In genomic region chr9:7994275-7994674, GRCm38 (mm10) we compare ENCODE assay signal across 19 mouse cellular contexts. TPM values are rescaled to one million over a fixed set of nuclear protein-coding genes. Genes with fewer than 3 reads are reported as not detected.
DNase-seq lines count a peak whose midpoint lies in the region; ATAC-seq lines count a peak whose summit lies in the region.
"Had no signal": no experiment of that assay in that cellular context is flagged by ENCODE, and none has a peak within 500 bp of the region (broad histone marks: within the 10 kb centered on the region; RNA-seq: fewer than 3 reads in every experiment).

No protein-coding gene starts in this region.

- H3K4me2 ChIP-seq in forebrain, embryonic 11.5 days (ENCODE audit: low read depth, low read length, severe bottlenecking): no peak overlapping the region
- H3K4me2 ChIP-seq in forebrain, embryonic 15.5 days (replicated peaks): no peak overlapping the region
- H3K4me2 ChIP-seq in hindbrain, embryonic 13.5 days: no peak overlapping the region
- H3K4me2 ChIP-seq in hindbrain, embryonic 12.5 days (replicated peaks): no peak overlapping the region
- H3K4me2 ChIP-seq: limb, embryonic 12.5 days; liver, embryonic 15.5 days had no signal

- DNase-seq in forebrain, embryonic 11.5 days (ENCODE audit: low spot score): no peak
- DNase-seq in right cerebral cortex, postnatal 10 days (ENCODE audit: low spot score in 2 of 2): peak; percentile 25 to 31
- no peak for DNase-seq in right cerebral cortex, postnatal 4 days
- DNase-seq in gastrocnemius, postnatal 14 days: no peak
- DNase-seq: adrenal gland, postnatal 36 days; cerebellum, adult 9-11 months; lung, postnatal 14 days; thymus, postnatal 14 days had no signal

- no peaks in the 10 kb centered on the region for H3K27me3 ChIP-seq in forebrain, embryonic 11.5 days (ENCODE audit: control insufficient read depth, insufficient read depth, low read length)
- no peaks in the 10 kb centered on the region for H3K27me3 ChIP-seq in forebrain, embryonic 15.5 days
- no peaks in the 10 kb centered on the region for H3K27me3 ChIP-seq in hindbrain, embryonic 13.5 days
- H3K27me3 ChIP-seq in hindbrain, embryonic 12.5 days: no peaks in the 10 kb centered on the region
- H3K27me3 ChIP-seq: limb, embryonic 12.5 days; Patski had no signal

- no peaks in the 10 kb centered on the region for H3K4me1 ChIP-seq in forebrain, embryonic 11.5 days (replicated peaks; ENCODE audit: control insufficient read depth, insufficient read depth, low read length)
- H3K4me1 ChIP-seq in forebrain, embryonic 15.5 days: no peaks in the 10 kb centered on the region
- H3K4me1 ChIP-seq in hindbrain, embryonic 13.5 days (replicated peaks): peaks cover 1% of the 10 kb centered on the region; the same call in 1 of the 2 replicates
- no peaks in the 10 kb centered on the region; the same call in 1 of the 2 replicates for H3K4me1 ChIP-seq in hindbrain, embryonic 12.5 days

- H3K9me3 ChIP-seq in forebrain, embryonic 11.5 days (ENCODE audit: control insufficient read depth, low read length): no peaks in the 10 kb centered on the region
- no peaks in the 10 kb centered on the region for H3K9me3 ChIP-seq in forebrain, embryonic 15.5 days
- no peaks in the 10 kb centered on the region for H3K9me3 ChIP-seq in hindbrain, embryonic 13.5 days
- no peaks in the 10 kb centered on the region for H3K9me3 ChIP-seq in hindbrain, embryonic 12.5 days (replicated peaks)
- H3K9me3 ChIP-seq: limb, embryonic 12.5 days; liver, embryonic 15.5 days had no signal

- no peak overlapping the region for H3K27ac ChIP-seq in forebrain, embryonic 11.5 days (ENCODE audit: low read depth, low read length)
- no peak overlapping the region for H3K27ac ChIP-seq in forebrain, embryonic 15.5 days (replicated peaks)
- H3K27ac ChIP-seq in hindbrain, embryonic 13.5 days: peak overlapping the region; percentile 58
- H3K27ac ChIP-seq in hindbrain, embryonic 12.5 days: no peak overlapping the region
- H3K27ac ChIP-seq: kidney, postnatal 0 days; left cerebral cortex, adult 2 months; limb, embryonic 12.5 days; liver, embryonic 15.5 days had no signal

- ATAC-seq in forebrain, embryonic 11.5 days (replicated peaks; ENCODE audit: low FRiP score): peak; percentile 66; the same call in 1 of the 2 replicates
- ATAC-seq in forebrain, embryonic 15.5 days (replicated peaks): no peak
- no peak for ATAC-seq in hindbrain, embryonic 13.5 days (ENCODE audit: low FRiP score)
- ATAC-seq in hindbrain, embryonic 12.5 days (ENCODE audit: low FRiP score): no peak
- ATAC-seq in frontal cortex, adult (ENCODE audit: low TSS enrichment): no peak
- ATAC-seq: intestine, embryonic 16.5 days; Patski had no signal

- no peaks in the 10 kb centered on the region; the same call in 1 of the 2 replicates for H3K36me3 ChIP-seq in forebrain, embryonic 11.5 days (ENCODE audit: control insufficient read depth, insufficient read depth, low read length)
- no peaks in the 10 kb centered on the region for H3K36me3 ChIP-seq in forebrain, embryonic 15.5 days
- no peaks in the 10 kb centered on the region; the same call in 1 of the 2 replicates for H3K36me3 ChIP-seq in hindbrain, embryonic 13.5 days
- H3K36me3 ChIP-seq in hindbrain, embryonic 12.5 days: 0 out of 2 replicates have a peak, but pooled peaks cover 6% of the 10 kb centered on the region
- H3K36me3 ChIP-seq: liver, embryonic 15.5 days had no signal

- intact Hi-C loops in gastrocnemius, postnatal 14 days (cut with DNase I; ENCODE audit: low total_unique reads): no loop called here

- H3K4me3 ChIP-seq in forebrain, embryonic 11.5 days (ENCODE audit: low read depth, low read length): no peak overlapping the region
- no peak overlapping the region for H3K4me3 ChIP-seq in forebrain, embryonic 15.5 days
- no peak overlapping the region for H3K4me3 ChIP-seq in hindbrain, embryonic 13.5 days
- H3K4me3 ChIP-seq in hindbrain, embryonic 12.5 days: no peak overlapping the region
- H3K4me3 ChIP-seq: erythroblast, embryonic 14.5 days; left cerebral cortex, adult 2 months; limb, embryonic 12.5 days; liver, embryonic 15.5 days had no signal

- H3K9ac ChIP-seq in forebrain, embryonic 11.5 days (ENCODE audit: low read length): no peak overlapping the region
- no peak overlapping the region for H3K9ac ChIP-seq in forebrain, embryonic 15.5 days (replicated peaks)
- no peak overlapping the region for H3K9ac ChIP-seq in hindbrain, embryonic 13.5 days
- H3K9ac ChIP-seq in hindbrain, embryonic 12.5 days: no peak overlapping the region
- H3K9ac ChIP-seq: limb, embryonic 12.5 days; liver, embryonic 15.5 days had no signal

- 69% methylated on average over 5 of the region's 5 CpGs for WGBS in forebrain, embryonic 11.5 days
- 33% methylated on average over 5 of the region's 5 CpGs for WGBS in forebrain, embryonic 15.5 days
- WGBS in hindbrain, embryonic 13.5 days: 73% methylated on average over 5 of the region's 5 CpGs
- 68% methylated on average over 5 of the region's 5 CpGs for WGBS in hindbrain, embryonic 12.5 days

RNA-seq across cellular contexts. Expression of gene Yap1, which starts 10.1 kb away (rescaled TPM):
- 34.9 and 37.6 TPM in 2 replicates for polyA plus RNA-seq in forebrain, embryonic 11.5 days (2014; fragmentation: Nextera tagmentation; extraction: Ambion mirVana)
- 8.9 and 9.0 TPM in 2 replicates for polyA plus RNA-seq in forebrain, embryonic 15.5 days (2015; fragmentation: Nextera tagmentation; extraction: Ambion mirVana)
- 10.4 and 13.1 TPM in 2 replicates for polyA plus RNA-seq in hindbrain, embryonic 13.5 days (2015; fragmentation: Nextera tagmentation; extraction: Ambion mirVana)
- 32.1 and 35.6 TPM in 2 replicates for polyA plus RNA-seq in hindbrain, embryonic 12.5 days (2016; fragmentation: Nextera tagmentation; extraction: Ambion mirVana)
- total RNA-seq in gastrocnemius, postnatal 14 days (2021): 10 to 100 TPM; 47.4 to 49.0 TPM
- polyA plus RNA-seq: erythroblast, embryonic 14.5 days had no signal

RNA-seq across cellular contexts. Expression of gene Cfap300, which starts 48.3 kb away (rescaled TPM):
- polyA plus RNA-seq in forebrain, embryonic 11.5 days (2014; fragmentation: Nextera tagmentation; extraction: Ambion mirVana): 18.6 and 21.4 TPM in 2 replicates
- 13.8 and 16.5 TPM in 2 replicates for polyA plus RNA-seq in forebrain, embryonic 15.5 days (2015; fragmentation: Nextera tagmentation; extraction: Ambion mirVana)
- 16.3 and 19.1 TPM in 2 replicates for polyA plus RNA-seq in hindbrain, embryonic 13.5 days (2015; fragmentation: Nextera tagmentation; extraction: Ambion mirVana)
- 15.7 and 18.8 TPM in 2 replicates for polyA plus RNA-seq in hindbrain, embryonic 12.5 days (2016; fragmentation: Nextera tagmentation; extraction: Ambion mirVana)
- total RNA-seq in gastrocnemius, postnatal 14 days (2021): under 1 TPM; 0.33 to 0.80 TPM

Comparison
In these comparisons a context has a peak if more than half of its experiments do, and no peak if none do; other contexts are left out.
1. DNase-seq: peak in right cerebral cortex, postnatal 10 days (2 of 2); none in forebrain, embryonic 11.5 days (single experiment), right cerebral cortex, postnatal 4 days (single experiment) and gastrocnemius, postnatal 14 days (single experiment).